Mouse (Mus musculus): ENCODE measurements at regions not wholly inside any gene's neighbourhood (a gene's known extent, or its start where the extent isn't known, plus 50 kb on each side); places are given as distances from the start of the nearest gene placed in this dataset.

- Histone ChIP-seq H3K4me1 (ENCODE audit: control insufficient read depth, insufficient read depth, low read length) (no peaks in the 10 kb centered on the region), H3K4me3 (ENCODE audit: low read length) (no peak overlapping the region), H3K27me3 (ENCODE audit: control insufficient read depth, insufficient read depth, low read length) (no peaks in the 10 kb centered on the region), H3K9ac (ENCODE audit: low read length) (no peak overlapping the region), H3K36me3 (ENCODE audit: control insufficient read depth, insufficient read depth) (no peaks in the 10 kb centered on the region), H3K27ac (ENCODE audit: low read length) (no peak overlapping the region), H3K9me3 (replicated peaks; ENCODE audit: control insufficient read depth, low read length) (no peaks in the 10 kb centered on the region), H3K4me2 (ENCODE audit: low read depth, low read length) (no peak overlapping the region)
- no peak for ATAC-seq (replicated peaks; ENCODE audit: extremely low read depth, insufficient read depth, low FRiP score)
These were observed 438.4 kb downstream of the Gpam start for GRCm38 (mm10) chr19:54688630-54689029.

- Histone ChIP-seq H3K9ac (ENCODE audit: low read length) (no peak overlapping the region), H3K4me2 (ENCODE audit: low read depth, low read length) (no peak overlapping the region), H3K4me1 (ENCODE audit: control insufficient read depth, insufficient read depth, low read length) (no peaks in the 10 kb centered on the region), H3K27me3 (ENCODE audit: control insufficient read depth, insufficient read depth, low read length) (no peaks in the 10 kb centered on the region), H3K4me3 (ENCODE audit: low read length) (no peak overlapping the region), H3K27ac (ENCODE audit: low read length) (no peak overlapping the region), H3K9me3 (replicated peaks; ENCODE audit: control insufficient read depth, low read length) (no peaks in the 10 kb centered on the region), H3K36me3 (ENCODE audit: control insufficient read depth, insufficient read depth) (no peaks in the 10 kb centered on the region)
- no peak for ATAC-seq (replicated peaks; ENCODE audit: extremely low read depth, insufficient read depth, low FRiP score)
- 69% methylated on average over 4 of the region's 4 CpGs for WGBS
These were observed 441.9 kb downstream of the Gpam start for GRCm38 (mm10) chr19:54685147-54685546.
